9 mouse cellular contexts compared by ENCODE assay signal in genomic region chr7:89563501-89563900, GRCm38 (mm10). TPM values are rescaled to one million over a fixed set of nuclear protein-coding genes. Genes with fewer than 3 reads are reported as not detected.
DNase-seq lines count a peak whose midpoint lies in the region; ATAC-seq and TF ChIP-seq lines count a peak whose summit lies in the region.
"Had no signal": no experiment of that assay in that cellular context is flagged by ENCODE, and none has a peak within 500 bp of the region (broad histone marks: within the 10 kb centered on the region; RNA-seq: fewer than 3 reads in every experiment).

No protein-coding gene starts in this region.

- H3K4me3 ChIP-seq in liver, adult 2 months (ENCODE audit: insufficient read depth, low read depth, low read length), result no peak overlapping the region
- H3K4me3 ChIP-seq in liver, postnatal 0 days (ENCODE audit: low read depth, low read length), result no peak overlapping the region
- H3K4me3 ChIP-seq in heart, embryonic 12.5 days, result no peak overlapping the region
- H3K4me3 ChIP-seq in midbrain, embryonic 10.5 days, result no peak overlapping the region
- H3K4me3 ChIP-seq: hindbrain, embryonic 12.5 days had no signal

- H3K27me3 ChIP-seq in liver, adult 2 months (ENCODE audit: control insufficient read depth, insufficient read depth, low read length), result peaks cover 8% of the 10 kb centered on the region; the same call in 1 of the 2 replicates
- peaks cover 16% of the 10 kb centered on the region for H3K27me3 ChIP-seq in liver, postnatal 0 days (ENCODE audit: insufficient read depth, low read length)
- H3K27me3 ChIP-seq in heart, embryonic 12.5 days (replicated peaks), result no peaks in the 10 kb centered on the region
- no peaks in the 10 kb centered on the region for H3K27me3 ChIP-seq in midbrain, embryonic 10.5 days (ENCODE audit: low read depth, poor library complexity, severe bottlenecking)
- H3K27me3 ChIP-seq: hindbrain, embryonic 12.5 days had no signal

- no peaks in the 10 kb centered on the region for H3K36me3 ChIP-seq in liver, adult 2 months (ENCODE audit: control insufficient read depth, insufficient read depth, low read length)
- H3K36me3 ChIP-seq in liver, postnatal 0 days (replicated peaks; ENCODE audit: insufficient read depth, low read length), result no peaks in the 10 kb centered on the region
- H3K36me3 ChIP-seq in heart, embryonic 12.5 days, result no peaks in the 10 kb centered on the region
- H3K36me3 ChIP-seq in midbrain, embryonic 10.5 days, result no peaks in the 10 kb centered on the region
- H3K36me3 ChIP-seq: hindbrain, embryonic 12.5 days had no signal

- H3K4me2 ChIP-seq in liver, postnatal 0 days (ENCODE audit: low read depth, low read length), result no peak overlapping the region
- H3K4me2 ChIP-seq in heart, embryonic 12.5 days, result no peak overlapping the region
- H3K4me2 ChIP-seq: hindbrain, embryonic 12.5 days had no signal

- H3K9ac ChIP-seq in liver, adult 2 months (ENCODE audit: low read depth, low read length), result no peak overlapping the region
- H3K9ac ChIP-seq in liver, postnatal 0 days (replicated peaks), result no peak overlapping the region
- H3K9ac ChIP-seq in heart, embryonic 12.5 days, result no peak overlapping the region
- H3K9ac ChIP-seq: hindbrain, embryonic 12.5 days had no signal

- no peak for TF ChIP-seq POLR2A in liver, adult 2 months (IDR thresholded peaks at IDR 0.05; ENCODE audit: extremely low read depth, insufficient read depth, low read length)

- 79% methylated on average over 2 of the region's 2 CpGs for WGBS in liver, adult 2 months
- 93% methylated on average over 2 of the region's 2 CpGs for WGBS in liver, postnatal 0 days (ENCODE audit: insufficient replicate concordance)
- 36% methylated on average over 2 of the region's 2 CpGs for WGBS in heart, embryonic 12.5 days
- 93% methylated on average over 2 of the region's 2 CpGs for WGBS in midbrain, embryonic 10.5 days

- H3K9me3 ChIP-seq in liver, postnatal 0 days (ENCODE audit: low read length), result no peaks in the 10 kb centered on the region
- peaks cover 4% of the 10 kb centered on the region; the same call in 1 of the 2 replicates for H3K9me3 ChIP-seq in heart, embryonic 12.5 days (replicated peaks)
- no peaks in the 10 kb centered on the region for H3K9me3 ChIP-seq in midbrain, embryonic 10.5 days (replicated peaks)
- H3K9me3 ChIP-seq: hindbrain, embryonic 12.5 days had no signal

- H3K27ac ChIP-seq in liver, adult 2 months (replicated peaks; ENCODE audit: insufficient read depth, low read depth, low read length), result no peak overlapping the region
- no peak overlapping the region for H3K27ac ChIP-seq in liver, postnatal 0 days (ENCODE audit: low read depth)
- no peak overlapping the region for H3K27ac ChIP-seq in heart, embryonic 12.5 days (ENCODE audit: poor library complexity, severe bottlenecking)
- H3K27ac ChIP-seq in midbrain, embryonic 10.5 days (replicated peaks), result no peak overlapping the region
- H3K27ac ChIP-seq: hindbrain, embryonic 12.5 days had no signal

- no peak for TF ChIP-seq CTCF in liver, adult 2 months (IDR thresholded peaks at IDR 0.05; ENCODE audit: low read depth, low read length)
- no peak for TF ChIP-seq CTCF in liver, postnatal 0 days (IDR thresholded peaks at IDR 0.05; ENCODE audit: low read depth)

- no peaks in the 10 kb centered on the region for H3K4me1 ChIP-seq in liver, adult 2 months (ENCODE audit: control insufficient read depth, insufficient read depth, low read length)
- H3K4me1 ChIP-seq in liver, postnatal 0 days (ENCODE audit: insufficient read depth), result no peaks in the 10 kb centered on the region
- H3K4me1 ChIP-seq in heart, embryonic 12.5 days (replicated peaks), result peaks cover 17% of the 10 kb centered on the region
- H3K4me1 ChIP-seq in midbrain, embryonic 10.5 days, result no peaks in the 10 kb centered on the region

- H3K79me2 ChIP-seq in liver, adult 2 months (ENCODE audit: control insufficient read depth, insufficient read depth, low read length), result no peaks in the 10 kb centered on the region

- no peak for TF ChIP-seq EP300 in liver, postnatal 0 days (IDR thresholded peaks at IDR 0.05; ENCODE audit: low read depth)

- DNase-seq in liver, adult 2 months (ENCODE audit: extremely low read depth, low read depth, low spot score), result peak; percentile 20
- DNase-seq in liver, postnatal 0 days, result no peak
- DNase-seq in adrenal gland, postnatal 25 days, result peak; percentile 33
- DNase-seq in lung, postnatal 25 days (ENCODE audit: low spot score), result peak; percentile 46
- DNase-seq in layer of hippocampus, adult 11-12 months (ENCODE audit: low spot score), result no peak
- DNase-seq in midbrain, embryonic 10.5 days (ENCODE audit: low spot score), result no peak
- DNase-seq in embryo, embryonic 10 days (ENCODE audit: low spot score), result no peak

- ATAC-seq in liver, postnatal 0 days, result no peak
- peak; percentile 25; the same call in 1 of the 2 replicates for ATAC-seq in heart, embryonic 12.5 days (ENCODE audit: insufficient number of reproducible peaks, low FRiP score)

RNA-seq across cellular contexts. Expression of gene Prss23, which starts 36.5 kb away (rescaled TPM):
- total RNA-seq in liver, adult 2 months (2014; rRNA removed), result 5.5 and 6.8 TPM in 2 replicates
- polyA plus RNA-seq in liver, adult 2 months (2012; rRNA removed), result 5.7 and 6.0 TPM in 2 replicates
- polyA plus RNA-seq in liver, postnatal 0 days (2015; fragmentation: Nextera tagmentation; extraction: Ambion mirVana), result 6.9 and 7.5 TPM in 2 replicates
- 8.3 and 9.5 TPM in 2 replicates for total RNA-seq in adrenal gland, postnatal 25 days (2021)
- polyA plus RNA-seq in heart, embryonic 12.5 days (2016; fragmentation: Nextera tagmentation; extraction: Ambion mirVana), result 33.5 and 34.9 TPM in 2 replicates
- 24.1 and 26.4 TPM in 2 replicates for polyA plus RNA-seq in midbrain, embryonic 10.5 days (2016; fragmentation: Nextera tagmentation; extraction: Ambion mirVana)

Comparison
In these comparisons a context has a peak if more than half of its experiments do, and no peak if none do; other contexts are left out.
1. DNase-seq: peak in liver, adult 2 months (single experiment), adrenal gland, postnatal 25 days (single experiment) and lung, postnatal 25 days (single experiment); none in liver, postnatal 0 days (single experiment), layer of hippocampus, adult 11-12 months (single experiment), midbrain, embryonic 10.5 days (single experiment) and embryo, embryonic 10 days (single experiment).